Mouse (Mus musculus) neural tube, embryonic 11.5 days (tissue): Measurements from ENCODE around the gene Cyp27a1. TPM values are rescaled to one million over a fixed set of nuclear protein-coding genes. Genes with fewer than 3 reads are reported as not detected.

Experiments
- ATAC-seq: fragments of 200-750 bp; cut with Nextera tagmentation; 2 replicates; pipeline ENCODE4 v1.8.0; 2017; ENCODE audit warnings: moderate number of reproducible peaks, mild to moderate bottlenecking, moderate TSS enrichment, moderate library complexity; ENCODE audit not compliant: insufficient read depth, low FRiP score, low TSS enrichment
- DNase-seq: peaks from one replicate; pipeline ENCODE4 v3.0.0-alpha.2; 2015; ENCODE audit warnings: low spot score
- H3K27ac ChIP-seq: fragments of 300-500 bp; sonication (generic); 2 replicates; pipeline ENCODE4 v1.5.1; 2014; ENCODE audit warnings: low read depth, mild to moderate bottlenecking, low read length
- H3K27me3 ChIP-seq: fragments of 300-500 bp; sonication (generic); 2 replicates; pipeline ENCODE4 v1.6.1; 2014; ENCODE audit warnings: mild to moderate bottlenecking, low read length, mixed read lengths; ENCODE audit not compliant: control insufficient read depth, insufficient read depth
- H3K36me3 ChIP-seq: fragments of 300-500 bp; sonication (generic); 2 replicates; pipeline ENCODE4 v1.6.1; 2014; ENCODE audit warnings: mild to moderate bottlenecking, low read length, moderate library complexity, mixed read lengths; ENCODE audit not compliant: control insufficient read depth, insufficient read depth
- H3K4me1 ChIP-seq: fragments of 300-500 bp; sonication (generic); 2 replicates; pipeline ENCODE4 v1.6.1; 2014; ENCODE audit warnings: low read length, mixed read lengths; ENCODE audit not compliant: control insufficient read depth, insufficient read depth
- H3K4me2 ChIP-seq: fragments of 300-500 bp; sonication (generic); 2 replicates; pipeline ENCODE4 v1.6.1; 2014; ENCODE audit warnings: low read depth, mild to moderate bottlenecking, moderate library complexity
- H3K4me3 ChIP-seq: fragments of 300-500 bp; sonication (generic); 2 replicates; pipeline ENCODE4 v1.5.1; 2014; ENCODE audit warnings: low read depth, low read length
- H3K9ac ChIP-seq: fragments of 300-500 bp; sonication (generic); 2 replicates; pipeline ENCODE4 v1.6.1; 2014; ENCODE audit warnings: mild to moderate bottlenecking, low read length
- H3K9me3 ChIP-seq: fragments of 300-500 bp; sonication (generic); 2 replicates; pipeline ENCODE4 v1.6.1; 2016; ENCODE audit warnings: low read length; ENCODE audit not compliant: control insufficient read depth
- WGBS: fragments of 180-500 bp; shearing (Covaris S2); extraction: QIAGEN DNeasy Blood & Tissue Kit; methylation state at CpG from one replicate; pipeline ENCODE4 v1.1.7; 2014; 5-methylcytosine and 5-hydroxymethylcytosine counted together
- polyA plus RNA-seq: library from polyadenylated mRNA; unstranded; fragments of >200 nt; fragmentation: Nextera tagmentation; extraction: Ambion mirVana; gene quantifications from 2 replicates; pipeline ENCODE4 v1.2.1, GENCODE M21; 2014

Gene Cyp27a1
- polyA plus RNA-seq, 1 experiment from 2014 or later = 6.2 TPM

- Histone ChIP-seq H3K4me2 (peak overlapping the region; percentile 75), H3K4me1 (peaks cover 16% of the 10 kb centered on the region), H3K4me3 (peak overlapping the region; percentile 45), H3K9me3 (no peaks in the 10 kb centered on the region), H3K9ac (no peak overlapping the region), H3K27ac (no peak overlapping the region), H3K27me3 (peaks cover 62% of the 10 kb centered on the region), H3K36me3 (no peaks in the 10 kb centered on the region)
- DNase-seq (peak; percentile 30), ATAC-seq (no peak)
- under 1% methylated on average over 38 of the region's 51 CpGs for WGBS
These were observed 58.7 kb downstream of the Cyp27a1 start for GRCm38 (mm10) chr1:74771931-74772620.

- under 1% methylated on average over 15 of the region's 15 CpGs for WGBS
- peak; percentile 86 for ATAC-seq
- H3K27ac ChIP-seq = no peak overlapping the region
- peaks cover 62% of the 10 kb centered on the region for H3K27me3 ChIP-seq
- H3K4me3 ChIP-seq = 0 out of 2 replicates have a peak overlapping the region, but pooled peaks have one; percentile 1
- peak; percentile 83 for DNase-seq
- H3K4me2 ChIP-seq = peak overlapping the region; percentile 75
- H3K4me1 ChIP-seq = peaks cover 16% of the 10 kb centered on the region
- H3K9ac ChIP-seq = no peak overlapping the region
- H3K36me3 ChIP-seq = no peaks in the 10 kb centered on the region
- no peaks in the 10 kb centered on the region for H3K9me3 ChIP-seq
These were observed 59.8 kb downstream of the Cyp27a1 start for GRCm38 (mm10) chr1:74773136-74773535.

- no peaks in the 10 kb centered on the region for H3K36me3 ChIP-seq
- H3K4me1 ChIP-seq = peaks cover 16% of the 10 kb centered on the region
- H3K9ac ChIP-seq = no peak overlapping the region
- H3K27me3 ChIP-seq = peaks cover 63% of the 10 kb centered on the region
- ATAC-seq = no peak
- no peak overlapping the region for H3K4me2 ChIP-seq
- DNase-seq = no peak
- H3K4me3 ChIP-seq = no peak overlapping the region
- no peaks in the 10 kb centered on the region for H3K9me3 ChIP-seq
- 14% methylated on average over 7 of the region's 7 CpGs for WGBS
- no peak overlapping the region for H3K27ac ChIP-seq
These were observed 60.7 kb downstream of the Cyp27a1 start for GRCm38 (mm10) chr1:74774062-74774461.

GRCm38 (mm10) chr1:74775816-74776215 lies 62.4 kb downstream of the Cyp27a1 start:
- WGBS = 4% methylated on average over 5 of the region's 5 CpGs
- Histone ChIP-seq H3K27ac (no peak overlapping the region), H3K4me1 (peaks cover 14% of the 10 kb centered on the region), H3K4me3 (no peak overlapping the region), H3K9me3 (no peaks in the 10 kb centered on the region), H3K36me3 (no peaks in the 10 kb centered on the region), H3K9ac (no peak overlapping the region; the same call in 1 of the 2 replicates), H3K27me3 (peaks cover 54% of the 10 kb centered on the region), H3K4me2 (no peak overlapping the region)
- no peak for ATAC-seq
- DNase-seq = peak; percentile 48

GRCm38 (mm10) chr1:74778934-74779486 lies 65.6 kb downstream of the Cyp27a1 start:
- H3K9ac ChIP-seq = no peak overlapping the region
- ATAC-seq = no peak

GRCm38 (mm10) chr1:74782045-74782444 lies 68.7 kb downstream of the Cyp27a1 start:
- Histone ChIP-seq H3K27me3 (peaks cover 70% of the 10 kb centered on the region), H3K4me3 (no peak overlapping the region), H3K4me2 (no peak overlapping the region), H3K4me1 (no peaks in the 10 kb centered on the region; the same call in 1 of the 2 replicates), H3K9me3 (no peaks in the 10 kb centered on the region), H3K27ac (no peak overlapping the region), H3K9ac (no peak overlapping the region), H3K36me3 (no peaks in the 10 kb centered on the region)
- ATAC-seq = no peak
- 20% methylated on average over 13 of the region's 14 CpGs for WGBS
- DNase-seq = no peak

More at GRCm38 (mm10) chr1:74778934-74779486, 65.6 kb downstream of the Cyp27a1 start:
- H3K4me3 ChIP-seq = no peak overlapping the region
- H3K36me3 ChIP-seq = no peaks in the 10 kb centered on the region
- peaks cover 55% of the 10 kb centered on the region for H3K27me3 ChIP-seq
- no peak for DNase-seq
- no peaks in the 10 kb centered on the region; the same call in 1 of the 2 replicates for H3K4me1 ChIP-seq
- no peak overlapping the region for H3K27ac ChIP-seq
- H3K9me3 ChIP-seq = no peaks in the 10 kb centered on the region
- 27% methylated on average over 3 of the region's 3 CpGs for WGBS
- no peak overlapping the region for H3K4me2 ChIP-seq

- Histone ChIP-seq H3K9me3 (no peaks in the 10 kb centered on the region), H3K4me2 (peak overlapping the region; percentile 56), H3K27me3 (peaks cover 80% of the 10 kb centered on the region), H3K9ac (no peak overlapping the region), H3K4me1 (no peaks in the 10 kb centered on the region; the same call in 1 of the 2 replicates), H3K36me3 (no peaks in the 10 kb centered on the region), H3K27ac (no peak overlapping the region), H3K4me3 (peak overlapping the region; percentile 45)
- WGBS = 4% methylated on average over 13 of the region's 13 CpGs
- peak; percentile 13 for DNase-seq
- no peak for ATAC-seq
These were observed 70.2 kb downstream of the Cyp27a1 start for GRCm38 (mm10) chr1:74783554-74783953.

GRCm38 (mm10) chr1:74784041-74784759 lies 70.8 kb downstream of the Cyp27a1 start:
- 2% methylated on average over 67 of the region's 67 CpGs for WGBS

More at GRCm38 (mm10) chr1:74784041-74784759, 70.8 kb downstream of the Cyp27a1 start:
- no peaks in the 10 kb centered on the region; the same call in 1 of the 2 replicates for H3K4me1 ChIP-seq
- H3K4me2 ChIP-seq = peak overlapping the region; percentile 56
- peak overlapping the region; percentile 45 for H3K4me3 ChIP-seq
- no peaks in the 10 kb centered on the region for H3K36me3 ChIP-seq
- ATAC-seq = no peak
- no peak overlapping the region for H3K27ac ChIP-seq
- peaks cover 83% of the 10 kb centered on the region for H3K27me3 ChIP-seq
- H3K9me3 ChIP-seq = no peaks in the 10 kb centered on the region
- peak; percentile 75 for DNase-seq
- H3K9ac ChIP-seq = no peak overlapping the region; the same call in 1 of the 2 replicates
